Mouse (Mus musculus) spleen, adult 2 months (tissue): ENCODE measurements around the gene Ucma. TPM values are rescaled to one million over a fixed set of nuclear protein-coding genes. Genes with fewer than 3 reads are reported as not detected.

Experiments
- DNase-seq, 2 experiments: peaks; one replicate each; pipeline versions ENCODE4 v3.0.0 to v3.0.0-alpha.2; 2012 to 2021; ENCODE audit warnings: low spot score in 2 of 2, low read depth in 1 of 2
- H3K27ac ChIP-seq: fragments of 200-500 bp; 2 replicates; pipeline ENCODE4 v1.5.1; 2012; ENCODE audit warnings: low read length, inconsistent platforms; ENCODE audit not compliant: insufficient read depth
- H3K27me3 ChIP-seq: fragments of 200-500 bp; 2 replicates; pipeline ENCODE4 v1.6.1; 2012; ENCODE audit warnings: mild to moderate bottlenecking, moderate library complexity, low read length, inconsistent platforms; ENCODE audit not compliant: control insufficient read depth, insufficient read depth
- H3K36me3 ChIP-seq: fragments of 200-500 bp; 2 replicates; pipeline ENCODE4 v1.6.1; 2012; ENCODE audit warnings: mild to moderate bottlenecking, low read length, inconsistent platforms; ENCODE audit not compliant: control insufficient read depth, insufficient read depth
- H3K4me1 ChIP-seq: fragments of 200-500 bp; 2 replicates; pipeline ENCODE4 v1.6.1; 2011; ENCODE audit warnings: inconsistent platforms; ENCODE audit not compliant: control insufficient read depth, insufficient read depth, insufficient read length
- H3K4me3 ChIP-seq: fragments of 200-500 bp; 2 replicates; pipeline ENCODE4 v1.5.1; 2011; ENCODE audit warnings: mild to moderate bottlenecking, inconsistent platforms; ENCODE audit not compliant: insufficient read depth, insufficient read length; ENCODE audit errors: extremely low read depth
- CTCF ChIP-seq: fragments of 200-500 bp; IDR thresholded peaks from 2 replicates; pipeline ENCODE4 v1.5.1; 2011; ENCODE audit warnings: mild to moderate bottlenecking, inconsistent platforms; ENCODE audit not compliant: insufficient read depth, insufficient read length, insufficient replicate concordance; ENCODE audit errors: extremely low read depth
- POLR2A ChIP-seq: fragments of 200-500 bp; IDR thresholded peaks from 2 replicates; pipeline ENCODE4 v1.6.1; 2011; ENCODE audit warnings: low read depth, low read length, inconsistent platforms
- WGBS: fragments of 180-500 bp; shearing (Covaris S2); methylation state at CpG from one replicate; pipeline ENCODE4 v1.1.7; 2018; 5-methylcytosine and 5-hydroxymethylcytosine counted together
- polyA plus RNA-seq: library from polyadenylated mRNA; depleted of rRNA; stranded (reverse); fragments of >200 nt; gene quantifications from 2 replicates; pipeline ENCODE4 v1.2.3, GENCODE M21; 2012

Ucma gene
- polyA plus RNA-seq, 1 experiment, result not detected

DNA sequence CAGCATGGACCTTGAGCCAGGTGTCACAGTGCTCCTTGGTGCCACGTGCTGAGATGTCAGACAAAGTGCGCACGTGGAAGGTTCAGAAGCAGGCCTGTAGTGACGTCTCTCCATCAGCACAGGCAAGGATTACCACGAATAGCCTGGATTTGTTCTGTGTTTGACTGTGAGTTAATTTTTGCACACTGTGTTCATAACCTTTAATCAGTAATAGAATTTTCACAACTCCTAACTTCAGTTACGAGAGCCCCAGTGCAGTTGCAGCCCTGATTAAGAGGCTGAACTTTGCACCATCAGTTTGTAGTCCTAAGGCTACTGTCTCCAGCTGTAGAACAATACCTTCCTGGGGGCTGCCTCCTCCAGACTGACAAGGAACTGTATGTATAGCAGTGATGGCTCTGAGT is 20.5 kb downstream of the Ucma start:
- WGBS, result 96% methylated on average over 6 of the region's 6 CpGs
- H3K4me1 ChIP-seq, result no peaks in the 10 kb centered on the region
- no peaks in the 10 kb centered on the region for H3K36me3 ChIP-seq
- H3K27me3 ChIP-seq, result no peaks in the 10 kb centered on the region
- H3K4me3 ChIP-seq, result no peak overlapping the region
- TF ChIP-seq CTCF (no peak), POLR2A (no peak)
- DNase-seq, result no peak
- H3K27ac ChIP-seq, result no peak overlapping the region

DNA sequence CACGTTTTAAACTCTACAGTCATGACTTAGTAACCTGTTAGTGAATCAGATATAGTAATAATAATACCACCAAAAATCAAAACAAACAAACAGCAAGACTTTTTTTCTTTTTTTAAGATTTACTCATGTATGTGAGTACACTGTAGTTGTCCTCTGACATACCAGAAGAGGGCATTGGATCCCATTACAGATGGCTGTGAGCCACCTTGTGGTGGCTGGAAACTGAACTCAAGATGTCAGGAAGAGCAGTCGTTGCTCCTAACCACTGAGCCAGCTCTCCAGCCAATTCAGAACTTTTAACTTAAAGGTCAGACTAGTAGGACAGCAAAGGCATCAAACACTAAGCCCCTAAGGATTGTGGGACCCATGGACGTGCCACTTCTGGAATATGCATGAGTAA is 23.0 kb downstream of the Ucma start:
- DNase-seq, result no peak

DNA sequence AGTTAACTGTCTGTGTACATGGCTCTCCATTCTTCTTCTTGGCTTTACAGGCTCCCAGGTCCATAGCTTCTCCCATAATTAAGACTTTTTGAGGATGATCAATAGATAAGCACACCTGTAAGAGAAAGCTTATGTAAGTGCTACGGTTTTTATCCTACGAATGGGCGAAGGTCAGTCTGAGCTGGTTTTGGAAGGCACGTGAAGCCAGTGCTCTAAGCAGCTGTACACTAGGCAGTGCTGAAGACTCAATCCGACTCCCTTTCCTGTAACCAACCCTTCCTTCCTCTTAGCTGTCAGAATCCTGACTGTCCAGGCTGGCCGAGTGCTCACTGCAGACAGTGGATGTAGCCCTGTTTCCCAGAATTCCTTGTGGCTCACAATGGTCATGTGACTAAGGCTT is 25.3 kb downstream of the Ucma start:
- no peak overlapping the region for H3K27ac ChIP-seq
- no peaks in the 10 kb centered on the region for H3K27me3 ChIP-seq
- DNase-seq, result no peak
- H3K4me1 ChIP-seq, result no peaks in the 10 kb centered on the region
- no peaks in the 10 kb centered on the region for H3K36me3 ChIP-seq
- 94% methylated on average over 6 of the region's 6 CpGs for WGBS
- no peak for TF ChIP-seq POLR2A
- TF ChIP-seq CTCF, result no peak
- H3K4me3 ChIP-seq, result no peak overlapping the region

More for the DNA sequence above, 23.0 kb downstream of the Ucma start:
- no peak overlapping the region for H3K27ac ChIP-seq
- H3K4me1 ChIP-seq, result no peaks in the 10 kb centered on the region
- 72% methylated on average over 3 of the region's 3 CpGs for WGBS
- H3K4me3 ChIP-seq, result no peak overlapping the region
- H3K27me3 ChIP-seq, result no peaks in the 10 kb centered on the region
- no peaks in the 10 kb centered on the region for H3K36me3 ChIP-seq
- TF ChIP-seq CTCF (no peak), POLR2A (no peak)

DNA sequence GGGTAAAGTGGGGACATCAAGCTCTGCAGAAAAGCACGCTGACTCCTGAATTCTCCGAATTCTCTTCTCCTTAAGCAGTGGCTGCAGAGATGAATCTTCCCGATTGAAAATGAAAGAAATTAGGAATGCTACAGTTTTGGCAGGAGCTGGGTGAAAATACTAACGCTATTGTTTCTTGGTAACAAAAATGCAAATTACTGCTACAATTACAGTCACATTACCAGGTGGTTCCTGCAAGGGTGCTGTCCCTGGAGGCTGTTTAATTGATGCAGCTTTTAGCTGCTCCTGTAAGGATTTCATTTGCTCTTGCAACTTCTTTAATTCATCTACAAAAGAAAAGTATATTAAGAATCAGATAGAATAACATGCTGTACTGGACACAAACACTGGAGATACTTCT is 31.2 kb downstream of the Ucma start:
- no peak overlapping the region for H3K4me3 ChIP-seq
- no peak overlapping the region for H3K27ac ChIP-seq
- 94% methylated on average over 4 of the region's 4 CpGs for WGBS
- no peaks in the 10 kb centered on the region for H3K27me3 ChIP-seq
- TF ChIP-seq POLR2A (no peak), CTCF (no peak)
- no peak for DNase-seq
- H3K36me3 ChIP-seq, result no peaks in the 10 kb centered on the region
- H3K4me1 ChIP-seq, result no peaks in the 10 kb centered on the region

DNA sequence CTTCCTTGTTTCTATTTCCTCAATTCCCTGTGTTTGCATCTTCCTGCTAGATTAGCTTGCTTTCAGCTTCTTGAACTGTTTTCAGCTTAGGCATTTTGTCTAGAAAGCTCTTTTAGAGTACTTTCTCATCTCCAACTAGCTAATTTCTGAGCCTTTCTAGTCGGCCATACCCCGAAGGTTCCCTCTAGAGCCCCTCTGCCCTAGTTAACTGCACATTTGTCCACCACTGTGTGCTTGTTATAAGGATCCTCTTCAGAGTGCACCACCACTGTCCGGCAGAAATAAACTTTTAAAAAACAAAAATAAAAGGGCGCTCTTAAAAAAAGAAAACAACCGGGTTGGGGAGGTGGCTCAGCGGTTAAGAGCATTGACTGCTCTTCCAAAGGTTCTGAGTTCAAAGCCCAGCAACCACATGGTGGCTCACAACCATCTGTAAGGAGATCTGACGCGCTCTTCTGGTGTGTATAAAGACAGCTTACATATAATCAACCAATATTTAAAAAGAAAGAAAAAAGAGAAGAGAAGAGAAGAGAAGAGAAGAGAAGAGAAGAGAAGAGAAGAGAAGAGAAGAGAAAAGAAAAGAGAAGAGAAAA is 36.1 kb downstream of the Ucma start:
- no peaks in the 10 kb centered on the region for H3K36me3 ChIP-seq
- peak overlapping the region; percentile 64; the same call in 1 of the 2 replicates for H3K4me3 ChIP-seq
- no peak overlapping the region for H3K27ac ChIP-seq
- no peak for DNase-seq
- H3K4me1 ChIP-seq, result 0 out of 2 replicates have a peak, but pooled peaks cover 4% of the 10 kb centered on the region
- 8% methylated on average over 8 of the region's 8 CpGs for WGBS
- H3K27me3 ChIP-seq, result no peaks in the 10 kb centered on the region
- no peak for TF ChIP-seq POLR2A
- no peak for TF ChIP-seq CTCF

DNA sequence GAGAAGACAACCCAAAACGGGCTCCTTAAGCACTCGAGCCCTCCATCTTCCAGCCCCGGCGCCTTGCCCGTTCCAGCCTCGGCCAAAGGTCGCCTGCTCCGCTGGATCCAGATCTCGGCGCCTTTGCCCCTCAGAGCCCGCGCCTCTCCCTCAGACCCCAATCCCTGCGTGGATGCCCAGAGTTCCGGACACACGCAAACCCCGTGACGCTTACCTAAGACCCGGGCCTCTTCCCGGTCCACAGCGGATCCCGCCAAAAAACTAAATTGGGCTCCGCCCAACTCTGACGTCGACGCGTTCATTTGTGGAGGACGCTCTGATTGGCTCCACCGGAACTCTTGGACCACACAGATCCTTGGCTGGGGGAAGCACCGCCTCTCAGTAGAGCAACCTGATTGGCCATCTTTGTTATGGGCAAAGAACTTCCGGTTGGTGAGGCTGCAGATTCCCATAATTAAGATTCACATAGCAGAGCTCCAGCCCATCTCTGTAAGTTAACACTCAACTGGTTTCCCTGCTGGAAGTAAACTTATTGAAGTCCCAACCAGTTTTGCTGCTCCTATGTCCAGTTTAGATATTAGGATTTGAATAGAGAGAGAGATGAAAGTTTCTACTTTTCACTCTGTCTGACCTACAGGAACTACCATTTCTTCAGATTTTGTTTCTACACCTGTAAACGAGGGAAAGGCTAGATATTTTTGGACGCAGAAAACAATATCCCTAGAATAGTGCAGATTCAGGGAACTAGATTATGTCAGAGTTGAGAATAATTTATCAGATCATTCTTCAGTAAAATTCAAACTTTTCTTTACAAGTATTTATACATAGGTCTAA is 36.8 kb downstream of the Ucma start, which contains the start of gene Mcm10:
Mcm10 (minus strand) TSS at position 301 of the 834 bp plus-strand sequence.
- no peak for TF ChIP-seq POLR2A
- no peak for TF ChIP-seq CTCF
- DNase-seq, result peak; percentile 82 to 83
- 0 out of 2 replicates have a peak, but pooled peaks cover 4% of the 10 kb centered on the region for H3K4me1 ChIP-seq
- 2% methylated on average over 32 of the region's 32 CpGs for WGBS
- H3K27me3 ChIP-seq, result no peaks in the 10 kb centered on the region
- no peaks in the 10 kb centered on the region for H3K36me3 ChIP-seq
- H3K27ac ChIP-seq, result no peak within 1 kb of the TSS
- H3K4me3 ChIP-seq, result peak within 1 kb of the TSS; percentile 64

DNA sequence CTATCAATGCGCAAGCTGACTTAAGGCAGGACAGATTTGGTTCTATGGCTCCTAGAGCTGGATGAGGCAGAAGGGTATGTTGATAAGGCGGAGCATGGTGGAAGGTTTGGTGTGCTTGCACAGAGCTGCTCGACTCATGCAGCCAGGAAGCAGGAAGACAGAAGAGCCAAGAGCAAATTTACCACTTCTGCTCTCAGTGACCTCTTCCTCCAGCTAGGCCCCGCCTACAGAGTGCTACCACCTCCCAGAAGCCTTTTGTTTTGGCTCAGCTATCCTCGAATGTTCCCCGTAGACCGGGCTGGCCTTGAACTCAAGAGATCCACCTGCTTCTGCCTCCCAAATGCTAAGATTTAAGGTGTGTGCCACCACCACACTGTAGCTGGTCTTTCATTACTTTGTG is 38.7 kb downstream of the Ucma start:
- peak in 1 of 2 experiments; percentile 10 for DNase-seq
- H3K27ac ChIP-seq, result no peak overlapping the region
- WGBS, result 65% methylated on average over 7 of the region's 7 CpGs

More for the DNA sequence above, 38.7 kb downstream of the Ucma start:
- no peaks in the 10 kb centered on the region for H3K27me3 ChIP-seq
- 0 out of 2 replicates have a peak, but pooled peaks cover 4% of the 10 kb centered on the region for H3K4me1 ChIP-seq
- no peaks in the 10 kb centered on the region for H3K36me3 ChIP-seq
- no peak for TF ChIP-seq POLR2A
- TF ChIP-seq CTCF, result no peak
- no peak overlapping the region for H3K4me3 ChIP-seq
